Mouse (Mus musculus): Measurements from ENCODE around the gene Tnfrsf13c. TPM values are rescaled to one million over a fixed set of nuclear protein-coding genes. Genes with fewer than 3 reads are reported as not detected.

Tnfrsf13c gene
- total RNA-seq, 2 experiments from 2014 or later = 0.65 to 1.5 TPM

- no peak for DNase-seq (ENCODE audit: low spot score in 2 of 2)
These were observed 6.0 kb upstream of the Tnfrsf13c start for GRCm38 (mm10) chr15:82230098-82230611.

- DNase-seq (ENCODE audit: low spot score in 2 of 2) = no peak
These were observed 5.4 kb upstream of the Tnfrsf13c start for GRCm38 (mm10) chr15:82229542-82230045.

DNA sequence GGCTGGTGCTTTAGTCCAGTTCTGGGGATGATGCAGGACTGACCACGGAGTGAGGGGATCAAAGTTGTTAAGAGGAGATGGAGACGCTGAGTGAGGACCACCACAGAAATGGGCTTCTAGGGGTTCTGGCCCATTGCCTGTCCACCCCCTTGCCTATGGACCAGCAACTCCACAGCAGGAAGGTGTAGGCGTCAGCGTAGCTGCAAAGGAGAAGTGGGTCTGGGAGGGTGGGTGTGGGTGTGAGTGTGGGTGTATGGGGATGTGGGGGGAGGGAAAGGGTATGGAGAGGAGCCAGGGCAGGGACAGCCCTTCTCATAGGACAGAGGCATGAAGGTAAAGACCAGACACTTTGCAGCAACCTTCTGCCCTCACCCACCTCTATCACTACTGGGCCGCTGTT is 1.6 kb upstream of the Tnfrsf13c start:
- DNase-seq (ENCODE audit: low spot score in 2 of 2) = no peak

GRCm38 (mm10) chr15:82224602-82225215 is 540 bp upstream of the Tnfrsf13c start:
- no peak for DNase-seq (ENCODE audit: low spot score in 2 of 2)

- DNase-seq (ENCODE audit: low spot score in 2 of 2) = no peak
These were observed 918 bp downstream of the Tnfrsf13c start for GRCm38 (mm10) chr15:82223251-82223650.

DNA sequence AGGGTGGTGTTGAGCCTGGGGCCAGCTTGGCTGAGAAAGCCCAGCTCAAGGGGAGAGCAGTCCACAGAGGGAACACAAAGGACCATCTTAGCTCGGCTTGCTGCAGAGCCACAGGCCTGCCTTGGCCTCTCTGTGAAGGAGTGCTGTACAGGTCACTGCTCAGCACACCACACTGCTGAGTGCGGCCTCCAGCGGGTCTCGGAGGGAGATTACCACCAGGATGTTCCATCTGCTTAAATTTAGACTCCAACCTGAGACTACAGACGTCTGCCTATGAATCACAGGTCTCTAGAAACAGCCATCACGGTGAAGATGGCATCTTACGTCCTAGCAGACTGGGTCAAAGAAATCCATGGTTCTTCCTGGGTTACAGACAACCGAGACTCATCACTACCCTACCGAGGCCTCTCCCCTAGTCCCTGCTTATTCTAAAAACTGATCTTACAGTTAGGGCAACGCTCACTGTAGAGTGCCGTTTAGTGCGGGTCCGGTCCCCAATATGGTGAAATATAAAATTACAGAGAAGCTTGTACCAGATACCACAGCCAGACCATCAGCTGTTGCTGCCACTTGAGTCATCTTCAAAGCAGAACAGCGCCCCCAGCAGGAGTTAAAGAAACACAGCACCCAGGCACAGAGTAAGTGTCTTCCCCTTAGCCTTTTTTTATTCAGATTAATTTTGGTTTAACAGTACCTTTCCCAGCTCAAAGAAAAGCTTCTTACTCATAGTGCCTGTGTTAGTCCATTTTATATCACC is 2.9 kb downstream of the Tnfrsf13c start:
- DNase-seq (ENCODE audit: low spot score in 2 of 2) = no peak

DNA sequence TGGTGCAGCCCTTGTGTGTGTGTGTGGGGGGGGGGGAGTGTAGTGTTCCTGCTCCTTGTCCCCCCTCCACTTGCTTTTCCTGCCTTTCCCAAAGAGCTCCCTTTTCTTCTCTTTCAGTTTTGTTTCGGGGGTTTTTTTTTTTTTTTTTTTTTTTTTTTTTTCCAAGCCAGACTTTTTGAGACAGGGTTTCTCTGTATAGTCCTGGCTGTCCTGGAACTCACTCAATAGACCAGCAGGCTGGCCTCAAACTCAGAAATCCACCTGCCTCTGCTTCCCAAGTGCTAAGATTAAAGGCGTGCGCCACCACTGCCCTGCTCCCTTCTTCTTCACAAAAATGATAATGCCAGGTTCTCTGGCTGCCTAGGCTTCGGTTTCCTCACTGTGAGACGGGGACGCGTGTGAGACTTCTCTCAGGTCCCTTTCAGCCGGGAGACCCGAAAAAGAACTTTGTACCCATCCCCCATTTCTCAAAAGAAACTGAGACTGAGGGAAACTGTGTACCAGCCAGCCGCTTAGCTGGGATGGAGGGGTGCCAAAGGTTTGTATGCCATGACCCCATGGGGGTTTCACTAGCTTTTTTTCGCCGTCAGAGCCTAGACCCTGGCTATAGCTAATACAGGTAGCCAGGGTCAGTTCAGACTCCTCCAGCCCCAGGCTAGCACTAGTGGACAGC is 4.0 kb downstream of the Tnfrsf13c start:
- DNase-seq (ENCODE audit: low spot score in 2 of 2) = no peak

DNA sequence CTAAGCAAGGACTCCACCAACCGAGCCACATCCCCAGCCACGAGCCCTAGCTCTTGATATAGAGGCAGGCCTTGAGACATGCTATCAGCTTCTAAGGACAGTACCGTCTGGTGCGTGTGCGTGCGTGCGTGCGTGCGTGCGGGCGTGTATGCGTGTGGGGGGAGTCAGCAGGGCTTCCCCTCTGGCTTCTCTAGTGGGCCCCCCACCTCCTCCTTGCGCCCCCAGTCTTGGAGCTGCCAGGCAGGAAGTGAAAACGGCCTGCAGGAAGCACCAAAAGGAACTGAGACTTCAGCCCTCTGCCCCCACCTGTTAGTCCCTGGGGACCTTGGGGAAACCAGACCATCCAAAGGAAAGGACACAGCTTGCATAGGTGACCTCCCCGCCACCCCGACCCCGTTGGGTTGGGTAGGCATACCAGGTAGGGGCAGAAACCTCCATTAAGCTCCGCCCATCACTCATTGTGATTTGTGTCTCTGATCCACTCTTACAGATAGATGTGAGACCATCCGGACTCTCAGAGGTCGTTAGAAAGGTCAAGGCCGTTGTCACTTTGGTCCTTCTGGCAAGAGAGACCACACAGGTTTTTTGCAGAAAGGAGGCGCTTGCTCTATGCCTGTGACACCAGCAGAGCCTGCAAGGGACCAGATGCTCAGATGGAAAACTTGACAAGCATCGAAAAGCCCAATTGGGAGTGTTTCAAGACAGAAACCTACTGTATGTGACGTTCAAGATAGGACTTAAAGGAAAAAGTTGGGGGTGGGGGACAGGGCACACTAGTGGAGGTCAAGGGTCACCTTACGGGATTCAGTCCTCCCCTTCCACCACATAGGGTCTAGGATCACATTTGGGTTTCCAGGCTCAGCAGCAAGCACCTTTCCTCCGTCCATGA is 5.1 kb downstream of the Tnfrsf13c start:
- no peak for DNase-seq (ENCODE audit: low spot score in 2 of 2)

- no peak for DNase-seq (ENCODE audit: low spot score in 2 of 2)
These were observed 6.2 kb downstream of the Tnfrsf13c start for GRCm38 (mm10) chr15:82217980-82218379.

DNA sequence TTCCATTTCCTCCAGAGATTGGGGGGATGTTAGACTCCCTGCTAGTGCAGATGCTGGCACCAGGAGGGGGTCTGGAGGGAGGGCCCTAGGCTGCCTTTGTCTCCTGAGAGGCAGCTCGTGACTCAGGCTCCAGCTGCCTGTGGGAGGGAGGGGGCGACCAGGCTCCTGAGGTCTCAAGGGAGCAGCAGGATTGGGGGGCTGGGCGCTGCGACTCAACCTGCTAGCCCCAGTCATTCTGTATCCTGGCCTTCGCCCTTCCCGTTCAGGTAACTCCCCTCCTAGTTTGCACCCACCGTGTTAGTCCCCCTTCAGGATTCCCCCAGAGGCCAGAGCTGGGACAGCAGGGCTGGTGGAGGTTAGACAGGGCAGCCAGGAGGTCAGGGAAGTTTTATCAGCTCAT is 7.1 kb downstream of the Tnfrsf13c start:
- no peak for DNase-seq (ENCODE audit: low spot score in 2 of 2)

DNA sequence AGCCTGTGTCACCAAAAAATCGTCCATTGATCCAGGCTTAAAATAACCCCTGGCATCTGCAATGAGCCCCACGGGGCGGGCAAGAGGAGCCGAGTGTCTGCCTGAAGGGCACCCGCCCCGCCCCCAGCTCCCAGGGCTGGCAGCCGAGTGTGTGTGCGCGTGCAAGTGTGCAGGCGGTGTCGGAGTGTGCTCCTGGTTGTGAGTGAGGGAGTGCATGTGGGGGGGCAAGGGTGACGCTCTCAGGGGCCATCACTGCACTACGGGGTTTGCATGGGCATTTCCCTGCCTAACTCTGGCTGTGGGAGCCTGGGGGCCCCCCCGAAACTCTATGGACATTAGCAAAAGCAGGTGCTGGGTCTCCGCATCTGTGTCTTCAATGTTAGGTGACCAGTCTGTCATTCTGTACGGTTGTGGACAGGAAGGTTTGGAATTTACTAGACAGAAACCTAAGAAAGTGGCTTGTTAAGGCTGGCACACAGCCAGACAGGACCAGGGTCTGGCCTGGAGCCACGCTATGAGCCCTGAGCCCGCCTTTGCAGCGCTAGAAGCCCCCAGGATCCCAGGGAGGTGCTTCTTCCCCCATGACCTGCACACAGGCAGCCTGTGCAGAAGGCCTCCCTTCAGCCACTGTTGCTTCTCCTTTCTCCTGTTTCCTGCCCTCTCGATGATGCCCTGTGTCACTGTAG is 7.9 kb downstream of the Tnfrsf13c start:
- DNase-seq (ENCODE audit: low spot score in 2 of 2) = no peak

GRCm38 (mm10) chr15:82215332-82216046 is 8.7 kb downstream of the Tnfrsf13c start:
- DNase-seq (ENCODE audit: low spot score in 2 of 2) = no peak

- DNase-seq (ENCODE audit: low spot score in 2 of 2) = no peak
These were observed 10.9 kb downstream of the Tnfrsf13c start for GRCm38 (mm10) chr15:82213222-82213621.

DNA sequence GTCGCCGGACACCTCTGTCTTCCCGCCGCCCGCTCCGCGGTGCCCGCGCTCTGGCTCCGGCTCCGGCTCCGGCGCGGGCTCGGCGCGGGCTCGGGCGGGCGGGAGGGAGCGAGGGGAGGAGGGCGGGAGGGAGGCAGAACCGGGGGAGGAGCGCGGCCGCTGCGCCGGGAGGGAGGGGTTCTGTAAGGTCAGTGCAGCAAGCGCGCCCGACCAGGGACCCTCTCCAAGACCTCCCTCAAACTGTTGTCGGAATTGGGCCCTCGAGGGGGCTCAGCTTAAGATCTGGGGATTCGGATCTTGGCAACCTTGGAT is 11.5 kb downstream of the Tnfrsf13c start, which contains the start of gene Shisa8:
Gene Shisa8 (minus strand): TSS at position 64 of the 312 bp plus-strand sequence.
- DNase-seq (ENCODE audit: low spot score in 2 of 2) = no peak

- DNase-seq (ENCODE audit: low spot score in 2 of 2) = no peak
These were observed 12.0 kb downstream of the Tnfrsf13c start for GRCm38 (mm10) chr15:82211911-82212751.

DNA sequence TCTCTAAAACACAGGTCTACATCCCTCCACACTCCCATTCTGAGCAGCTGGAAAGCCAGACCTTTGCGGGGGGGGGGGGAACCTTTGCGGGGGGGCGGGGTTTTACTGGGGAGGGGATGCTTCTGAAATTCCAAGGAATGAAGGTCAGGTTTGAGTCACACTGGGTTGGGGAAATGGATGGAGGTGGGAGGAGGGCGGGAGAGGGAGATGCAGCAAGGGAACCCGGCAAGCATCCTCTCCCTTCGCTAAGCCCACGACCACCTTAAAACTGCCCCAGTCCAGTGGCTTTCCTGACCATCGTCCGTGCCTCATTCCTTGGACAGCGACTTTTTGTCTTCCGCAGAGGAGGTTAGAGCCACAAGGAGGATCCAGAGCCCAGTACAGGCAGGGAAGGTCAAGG is 12.9 kb downstream of the Tnfrsf13c start:
- no peak for DNase-seq (ENCODE audit: low spot score in 2 of 2)

DNA sequence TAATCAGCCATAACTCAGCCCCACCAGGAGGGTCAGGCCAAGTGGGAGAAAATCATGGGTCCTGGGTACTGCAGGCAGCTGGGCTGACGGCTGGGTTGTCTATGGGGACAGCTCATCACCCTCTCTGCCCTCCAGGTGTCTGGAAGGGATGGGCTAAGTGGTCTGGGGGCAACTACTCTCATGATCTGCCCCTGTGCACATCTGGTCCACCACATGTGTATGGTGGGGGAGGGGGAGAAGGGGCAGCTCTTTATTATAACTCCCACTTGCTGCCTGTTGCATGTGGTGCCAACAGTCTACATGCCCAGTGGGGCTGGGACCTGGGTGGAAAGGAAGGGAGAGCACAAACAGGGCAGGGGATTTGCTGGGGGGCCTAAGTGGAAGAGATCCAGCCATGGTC is 13.4 kb downstream of the Tnfrsf13c start:
- DNase-seq (ENCODE audit: low spot score in 2 of 2) = no peak

DNA sequence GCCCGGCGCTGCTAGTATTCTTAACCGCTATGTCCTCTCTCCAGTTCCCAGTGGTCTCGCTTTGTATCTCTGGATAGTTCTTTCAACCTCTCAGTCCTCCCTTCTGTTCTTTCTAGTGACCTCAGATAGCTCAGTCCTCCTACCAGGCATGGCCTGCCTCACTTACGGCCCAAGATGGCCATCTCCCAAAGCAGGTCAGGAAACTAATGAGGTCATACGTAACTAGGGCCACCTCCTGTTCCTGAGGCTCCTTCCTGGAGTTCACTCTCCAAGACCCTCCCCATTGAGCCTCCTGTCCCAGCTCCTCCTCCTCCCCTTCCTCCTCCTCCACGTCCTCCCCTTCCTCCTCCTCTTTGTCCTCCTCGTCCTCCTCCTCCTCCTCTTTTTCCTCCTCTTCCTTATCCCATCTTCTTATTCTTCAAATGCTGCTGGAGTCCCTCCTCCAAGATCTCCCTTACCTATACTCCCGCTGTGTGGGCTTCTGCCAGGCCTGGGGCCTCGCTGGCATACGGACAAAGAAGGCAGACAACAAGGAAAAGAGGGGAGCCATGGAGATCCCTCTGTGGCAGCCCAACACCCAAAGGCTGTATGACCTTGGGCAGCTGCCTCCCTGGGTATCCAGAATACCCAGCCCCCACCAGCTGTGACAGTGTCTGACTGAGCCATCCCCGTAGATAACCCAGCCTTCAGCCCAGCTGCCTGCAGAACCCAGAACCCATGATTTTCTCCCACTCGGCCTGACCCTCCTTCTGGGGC is 14.7 kb downstream of the Tnfrsf13c start:
- no peak for DNase-seq (ENCODE audit: low spot score in 2 of 2)

All from adrenal gland, postnatal 4 days (tissue).